Mouse (Mus musculus): ENCODE data around the gene Acta2. TPM values are rescaled to one million over a fixed set of nuclear protein-coding genes. Genes with fewer than 3 reads are reported as not detected.

Gene Acta2
- polyA plus RNA-seq (2012) = not detected in 2 replicates

- Histone ChIP-seq H3K27me3 (ENCODE audit: control insufficient read depth) (no peaks in the 10 kb centered on the region), H3K4me3 (replicated peaks) (no peak within 1 kb of the TSS), H3K4me1 (ENCODE audit: control insufficient read depth) (no peaks in the 10 kb centered on the region), H3K9me3 (ENCODE audit: control insufficient read depth, low read length) (no peaks in the 10 kb centered on the region), H3K36me3 (ENCODE audit: control insufficient read depth) (no peaks in the 10 kb centered on the region)
- no peak for TF ChIP-seq TAL1 (IDR thresholded peaks at IDR 0.05; ENCODE audit: low read length)
- no peak for TF ChIP-seq GATA1 (IDR thresholded peaks at IDR 0.05; ENCODE audit: low read length)
Observed at GRCm38 (mm10) chr19:34254880-34255681, at the start of gene Acta2. Gene Acta2 (minus strand): TSS chr19:34255590.

DNA sequence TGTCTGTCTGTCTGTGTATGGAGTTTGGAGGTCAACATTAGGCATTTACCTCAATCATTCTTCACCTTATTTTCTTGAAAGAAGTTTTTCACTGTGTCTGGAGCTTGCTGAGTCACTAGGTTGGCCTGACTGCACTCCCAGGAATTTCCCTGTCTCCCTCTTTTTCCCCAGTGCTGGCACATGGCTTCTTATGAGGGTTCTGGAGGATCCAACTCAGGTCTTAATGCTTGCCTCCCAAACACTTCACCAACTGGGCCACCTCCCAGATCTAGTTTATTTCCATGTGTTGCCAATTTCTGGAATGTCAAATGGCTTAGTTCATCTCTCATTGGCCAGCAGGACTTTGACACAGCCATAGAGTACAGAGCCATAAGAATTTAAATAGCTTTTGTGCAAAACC lies 49.5 kb upstream of the Acta2 start:
- Histone ChIP-seq H3K4me3 (replicated peaks) (no peak overlapping the region), H3K9me3 (ENCODE audit: control insufficient read depth, low read length) (no peaks in the 10 kb centered on the region), H3K27me3 (ENCODE audit: control insufficient read depth) (no peaks in the 10 kb centered on the region), H3K36me3 (ENCODE audit: control insufficient read depth) (no peaks in the 10 kb centered on the region), H3K4me1 (ENCODE audit: control insufficient read depth) (no peaks in the 10 kb centered on the region)
- TF ChIP-seq GATA1 (IDR thresholded peaks at IDR 0.05; ENCODE audit: low read length) (no peak), TAL1 (IDR thresholded peaks at IDR 0.05; ENCODE audit: low read length) (no peak)

- TF ChIP-seq GATA1 (IDR thresholded peaks at IDR 0.05; ENCODE audit: low read length) = no peak
- TF ChIP-seq TAL1 (IDR thresholded peaks at IDR 0.05; ENCODE audit: low read length) = no peak
- Histone ChIP-seq H3K4me1 (ENCODE audit: control insufficient read depth) (no peaks in the 10 kb centered on the region), H3K9me3 (ENCODE audit: control insufficient read depth, low read length) (no peaks in the 10 kb centered on the region), H3K4me3 (replicated peaks) (no peak overlapping the region), H3K36me3 (ENCODE audit: control insufficient read depth) (no peaks in the 10 kb centered on the region), H3K27me3 (ENCODE audit: control insufficient read depth) (no peaks in the 10 kb centered on the region)
Observed at GRCm38 (mm10) chr19:34300430-34300829, 45.0 kb upstream of the Acta2 start.

DNA sequence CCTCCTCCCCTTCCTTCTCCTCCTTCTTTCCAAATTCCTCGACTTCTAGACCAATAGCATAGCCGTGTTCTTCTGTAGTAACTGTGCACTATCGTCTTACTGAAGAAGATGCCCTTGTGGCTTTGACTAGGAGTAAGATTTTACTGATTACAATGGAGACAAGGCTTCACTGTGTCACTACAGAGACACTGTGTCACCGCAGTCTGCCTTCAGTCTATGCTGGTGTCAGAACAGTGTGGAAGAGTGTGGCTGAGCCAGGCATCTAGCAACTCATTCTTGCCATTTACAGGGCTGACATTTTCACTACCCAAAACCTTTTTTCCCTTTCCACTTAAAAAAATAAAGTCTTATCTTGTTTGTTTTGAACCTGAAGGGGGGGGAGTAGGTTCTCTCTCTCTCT lies 43.8 kb upstream of the Acta2 start:
- H3K4me1 ChIP-seq (ENCODE audit: control insufficient read depth) = no peaks in the 10 kb centered on the region
- TF ChIP-seq TAL1 (IDR thresholded peaks at IDR 0.05; ENCODE audit: low read length) = no peak
- no peak for TF ChIP-seq GATA1 (IDR thresholded peaks at IDR 0.05; ENCODE audit: low read length)
- no peak overlapping the region for H3K4me3 ChIP-seq (replicated peaks)
- H3K36me3 ChIP-seq (ENCODE audit: control insufficient read depth) = no peaks in the 10 kb centered on the region
- no peaks in the 10 kb centered on the region for H3K9me3 ChIP-seq (ENCODE audit: control insufficient read depth, low read length)
- no peaks in the 10 kb centered on the region for H3K27me3 ChIP-seq (ENCODE audit: control insufficient read depth)

DNA sequence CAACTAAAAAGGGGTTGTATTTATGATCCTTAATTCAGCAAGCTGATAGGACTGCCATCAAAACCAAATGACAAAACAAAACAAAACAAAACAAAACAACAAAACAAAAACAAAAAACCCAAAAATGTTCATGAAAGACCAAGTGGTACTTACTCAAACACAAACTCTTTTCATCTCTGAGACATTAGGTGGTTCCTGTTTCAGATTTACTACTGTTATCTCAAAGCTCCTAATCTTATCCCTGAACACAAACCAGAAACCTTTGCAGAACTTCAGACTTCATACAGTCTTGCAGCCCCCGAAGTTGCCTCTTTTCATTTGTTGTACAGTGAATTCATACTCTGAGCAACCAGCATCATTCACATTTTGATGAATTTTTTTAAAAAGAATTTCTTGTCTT lies 43.1 kb upstream of the Acta2 start:
- TF ChIP-seq TAL1 (IDR thresholded peaks at IDR 0.05; ENCODE audit: low read length) (no peak), GATA1 (IDR thresholded peaks at IDR 0.05; ENCODE audit: low read length) (no peak)
- no peaks in the 10 kb centered on the region for H3K36me3 ChIP-seq (ENCODE audit: control insufficient read depth)
- H3K27me3 ChIP-seq (ENCODE audit: control insufficient read depth) = no peaks in the 10 kb centered on the region
- H3K4me3 ChIP-seq (replicated peaks) = no peak overlapping the region
- no peaks in the 10 kb centered on the region for H3K4me1 ChIP-seq (ENCODE audit: control insufficient read depth)
- no peaks in the 10 kb centered on the region for H3K9me3 ChIP-seq (ENCODE audit: control insufficient read depth, low read length)

GRCm38 (mm10) chr19:34295442-34295841 lies 40.1 kb upstream of the Acta2 start:
- H3K36me3 ChIP-seq (ENCODE audit: control insufficient read depth) = no peaks in the 10 kb centered on the region
- no peak overlapping the region for H3K4me3 ChIP-seq (replicated peaks)
- TF ChIP-seq GATA1 (IDR thresholded peaks at IDR 0.05; ENCODE audit: low read length) (no peak), TAL1 (IDR thresholded peaks at IDR 0.05; ENCODE audit: low read length) (no peak)
- H3K27me3 ChIP-seq (ENCODE audit: control insufficient read depth) = peaks cover 2% of the 10 kb centered on the region; the same call in 1 of the 2 replicates
- peaks cover 2% of the 10 kb centered on the region; the same call in 1 of the 2 replicates for H3K4me1 ChIP-seq (ENCODE audit: control insufficient read depth)
- H3K9me3 ChIP-seq (ENCODE audit: control insufficient read depth, low read length) = no peaks in the 10 kb centered on the region

DNA sequence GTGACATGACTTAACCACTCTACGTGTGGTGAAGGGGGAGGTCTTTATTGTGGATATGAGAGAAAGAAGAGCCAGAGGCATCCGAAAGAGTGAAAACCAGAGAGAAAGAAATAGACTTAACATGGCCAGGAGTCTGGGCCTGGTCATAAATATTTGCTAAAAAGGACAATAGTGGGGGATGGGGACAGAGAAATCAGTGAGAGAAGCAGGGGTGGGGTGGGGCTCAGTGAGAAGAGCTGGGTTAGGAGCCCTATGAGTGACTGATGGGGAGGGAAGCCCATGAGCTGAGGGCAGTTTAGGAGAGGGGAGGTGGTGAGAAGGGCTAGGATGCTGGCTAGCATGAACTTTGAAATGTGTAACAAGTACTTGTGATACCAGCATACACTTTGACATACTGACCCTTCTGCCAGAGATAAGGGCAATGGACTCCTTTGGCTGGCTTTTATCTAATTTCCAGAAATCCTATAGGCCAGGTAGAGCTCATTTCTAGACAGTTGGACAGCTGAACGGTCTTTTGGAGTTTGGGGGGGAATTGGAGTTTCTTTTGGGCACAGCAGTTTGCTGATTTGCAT lies 38.1 kb upstream of the Acta2 start:
- TF ChIP-seq GATA1 (IDR thresholded peaks at IDR 0.05; ENCODE audit: low read length) = no peak
- no peak for TF ChIP-seq TAL1 (IDR thresholded peaks at IDR 0.05; ENCODE audit: low read length)
- no peak overlapping the region for H3K4me3 ChIP-seq (replicated peaks)

GRCm38 (mm10) chr19:34292701-34293100 lies 37.3 kb upstream of the Acta2 start:
- Histone ChIP-seq H3K4me1 (ENCODE audit: control insufficient read depth) (peaks cover 3% of the 10 kb centered on the region; the same call in 1 of the 2 replicates), H3K9me3 (ENCODE audit: control insufficient read depth, low read length) (no peaks in the 10 kb centered on the region), H3K27me3 (ENCODE audit: control insufficient read depth) (peaks cover 2% of the 10 kb centered on the region; the same call in 1 of the 2 replicates), H3K4me3 (replicated peaks) (no peak overlapping the region), H3K36me3 (ENCODE audit: control insufficient read depth) (no peaks in the 10 kb centered on the region)
- TF ChIP-seq GATA1 (IDR thresholded peaks at IDR 0.05; ENCODE audit: low read length) = no peak
- no peak for TF ChIP-seq TAL1 (IDR thresholded peaks at IDR 0.05; ENCODE audit: low read length)

More for the DNA sequence above, 38.1 kb upstream of the Acta2 start:
- Histone ChIP-seq H3K27me3 (ENCODE audit: control insufficient read depth) (peaks cover 2% of the 10 kb centered on the region; the same call in 1 of the 2 replicates), H3K36me3 (ENCODE audit: control insufficient read depth) (no peaks in the 10 kb centered on the region), H3K4me1 (ENCODE audit: control insufficient read depth) (peaks cover 3% of the 10 kb centered on the region; the same call in 1 of the 2 replicates), H3K9me3 (ENCODE audit: control insufficient read depth, low read length) (no peaks in the 10 kb centered on the region)

- H3K4me1 ChIP-seq (ENCODE audit: control insufficient read depth) = peaks cover 3% of the 10 kb centered on the region; the same call in 1 of the 2 replicates
- TF ChIP-seq GATA1 (IDR thresholded peaks at IDR 0.05; ENCODE audit: low read length) = no peak
- no peak for TF ChIP-seq TAL1 (IDR thresholded peaks at IDR 0.05; ENCODE audit: low read length)
- no peak overlapping the region for H3K4me3 ChIP-seq (replicated peaks)
Observed at GRCm38 (mm10) chr19:34291956-34292355, 36.6 kb upstream of the Acta2 start.

More at GRCm38 (mm10) chr19:34291956-34292355, 36.6 kb upstream of the Acta2 start:
- no peaks in the 10 kb centered on the region for H3K36me3 ChIP-seq (ENCODE audit: control insufficient read depth)
- H3K9me3 ChIP-seq (ENCODE audit: control insufficient read depth, low read length) = no peaks in the 10 kb centered on the region
- H3K27me3 ChIP-seq (ENCODE audit: control insufficient read depth) = peaks cover 2% of the 10 kb centered on the region; the same call in 1 of the 2 replicates

Data from erythroblast, embryonic 14.5 days (primary cell).